Mouse (Mus musculus): ENCODE data around the gene Hus1. TPM values are rescaled to one million over a fixed set of nuclear protein-coding genes. Genes with fewer than 3 reads are reported as not detected.

The Hus1 gene
- total RNA-seq (2021), result 1 to 10 TPM; 7.7 to 8.0 TPM
- long read RNA-seq, experiment 1, full-length matches to known transcripts, result 3 of 6 reads
- long read RNA-seq, experiment 1, partial matches to known transcripts, result 1 of 6 reads
- long read RNA-seq, experiment 1, other reads (novel, unspliced or antisense), result 2 of 6 reads
- long read RNA-seq, experiment 2, full-length matches to known transcripts, result 1 of 6 reads
- long read RNA-seq, experiment 2, partial matches to known transcripts, result 0 of 6 reads
- long read RNA-seq, experiment 2, other reads (novel, unspliced or antisense), result 5 of 6 reads

DNA sequence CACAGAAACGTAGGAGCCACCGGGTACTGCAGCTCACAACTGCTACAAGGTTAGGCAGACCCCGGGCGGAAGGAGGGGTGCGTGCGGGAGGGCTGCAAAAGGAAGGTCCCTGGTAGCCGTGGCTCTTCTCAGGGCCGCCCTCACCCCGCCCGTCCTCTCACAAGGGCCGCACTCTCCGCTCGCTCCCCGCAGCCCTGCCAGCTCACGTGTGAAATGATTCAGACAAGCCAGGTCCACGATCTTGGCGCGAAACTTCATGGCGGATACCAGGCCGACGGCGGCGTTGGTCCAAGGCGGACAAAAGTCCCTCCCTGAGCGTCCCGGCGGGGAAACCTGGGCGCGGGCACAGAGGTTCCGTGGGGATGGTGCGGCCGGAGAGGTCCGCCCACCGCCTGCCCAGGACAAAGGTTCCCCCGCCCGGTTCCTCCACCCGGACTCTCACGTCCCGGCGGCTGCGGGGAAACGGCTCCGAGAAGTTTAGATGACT is at the start of gene Hus1:
Gene Hus1 (minus strand): TSS at position 339 of the 487 bp plus-strand sequence.
- peak; percentile 87 for DNase-seq

DNA sequence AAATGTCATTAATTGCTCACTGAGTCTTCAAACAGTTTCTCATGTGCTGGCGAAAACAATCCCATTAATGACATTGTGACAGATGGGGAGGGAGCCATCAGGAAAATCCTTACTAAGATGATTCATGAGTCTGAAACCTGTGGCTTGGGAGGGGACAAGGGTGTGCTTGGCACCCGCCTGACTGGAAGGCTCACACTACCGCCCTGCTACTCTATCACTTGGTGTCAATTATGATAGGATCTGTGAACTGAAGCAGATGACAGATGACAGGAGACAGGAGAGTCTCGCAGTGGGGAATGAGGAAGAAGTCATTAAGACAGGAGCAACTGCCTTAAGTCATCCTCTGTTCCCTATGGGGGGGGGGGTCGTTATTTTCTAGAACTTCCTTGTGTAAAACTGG is 49.5 kb upstream of the Hus1 start:
- no peak for DNase-seq

DNA sequence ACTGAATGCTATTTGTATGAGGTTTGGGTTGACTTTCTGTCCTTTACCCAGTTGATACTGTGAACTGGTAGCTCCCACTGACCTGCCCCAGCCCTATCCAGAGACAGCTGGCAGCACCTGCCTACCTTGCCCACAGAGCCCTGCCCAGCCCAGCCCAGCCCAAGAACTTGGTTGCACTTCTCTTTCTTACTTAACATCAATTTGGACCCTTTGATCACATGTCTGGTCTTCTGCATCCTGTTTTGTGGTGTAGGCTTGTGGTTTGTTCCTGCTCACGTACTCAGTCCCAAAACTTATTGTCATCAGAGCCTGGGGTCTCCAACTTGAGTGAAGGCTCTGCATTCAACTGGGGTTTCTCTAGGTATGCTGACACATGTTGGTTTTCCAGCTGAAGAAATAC is 49.0 kb upstream of the Hus1 start:
- no peak for DNase-seq

DNA sequence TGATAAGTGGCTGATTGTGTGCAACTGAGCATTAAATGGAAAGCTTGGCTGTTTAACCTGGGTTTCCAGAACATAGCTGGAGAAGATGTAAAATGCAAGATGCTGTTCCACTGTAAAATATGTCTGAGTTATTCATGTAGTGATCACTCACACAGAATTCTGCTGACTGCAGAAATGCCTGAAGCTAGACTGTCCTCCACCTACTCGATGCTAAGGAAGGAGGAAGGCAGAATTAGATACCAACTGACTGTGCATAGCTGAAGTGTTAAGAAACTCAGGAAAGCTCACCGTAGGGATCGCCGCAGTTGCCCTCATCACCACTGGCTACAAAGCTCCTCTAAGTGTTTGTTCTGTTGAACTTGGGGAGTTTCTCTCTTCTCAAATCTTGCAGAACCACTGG is 46.7 kb upstream of the Hus1 start:
- no peak for DNase-seq

DNA sequence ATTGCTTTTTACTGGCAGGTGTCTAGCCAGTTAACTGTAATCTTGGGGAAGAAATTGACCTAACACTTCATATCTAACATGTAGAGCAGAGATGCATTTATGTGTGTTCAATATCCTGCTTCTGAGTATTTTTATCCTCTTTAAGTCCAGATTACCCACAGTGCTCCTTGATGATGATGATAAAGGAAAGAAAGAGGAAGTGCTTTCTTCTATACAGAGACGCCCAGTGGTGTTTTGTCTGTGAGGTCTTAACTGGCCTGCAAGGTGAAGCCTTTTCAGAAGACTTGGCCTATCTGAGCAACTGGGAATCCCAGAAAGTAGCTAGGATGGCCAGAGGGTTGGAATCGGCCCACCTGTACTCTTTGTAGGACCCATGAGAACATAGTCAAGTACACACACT is 45.9 kb upstream of the Hus1 start:
- DNase-seq, result no peak

DNA sequence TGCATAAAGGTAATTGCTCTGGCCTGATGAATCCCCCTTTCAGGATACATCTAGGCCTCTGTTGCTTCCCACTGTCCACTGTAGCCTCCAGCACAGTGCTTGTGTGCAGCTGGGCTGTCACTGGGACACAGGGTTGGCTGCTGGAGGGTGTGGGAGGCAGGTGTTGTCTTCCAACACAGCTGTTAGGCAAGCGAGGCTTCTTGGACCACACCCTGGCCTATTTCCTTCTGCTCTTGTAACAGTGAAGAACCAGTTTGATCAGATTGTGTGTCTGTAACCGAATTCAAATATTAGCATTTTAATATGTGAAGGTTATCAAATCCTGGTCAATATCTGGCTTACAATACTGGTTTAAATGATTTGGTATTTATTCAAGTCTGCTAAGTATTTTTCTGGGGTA is 40.9 kb upstream of the Hus1 start:
- DNase-seq, result no peak

DNA sequence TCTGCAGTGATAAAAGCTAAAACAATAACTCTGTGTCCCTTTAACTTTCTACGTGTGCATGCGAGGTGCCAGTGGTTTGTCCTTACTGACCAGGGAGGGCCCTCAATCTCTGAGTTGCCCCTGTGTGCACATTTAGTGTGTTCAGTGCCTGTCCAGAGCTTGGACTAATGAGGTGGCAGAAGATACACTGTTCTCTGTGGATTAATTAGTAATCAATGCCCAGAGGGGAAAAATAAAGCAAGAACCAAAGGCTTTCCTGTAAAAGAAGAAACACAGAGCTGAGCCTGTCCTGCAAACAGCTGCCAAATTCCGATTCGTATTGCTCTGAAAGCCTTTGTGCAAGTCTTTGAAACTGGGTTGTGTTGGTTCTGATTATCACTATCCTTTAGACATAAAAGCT is 39.2 kb upstream of the Hus1 start:
- no peak for DNase-seq

DNA sequence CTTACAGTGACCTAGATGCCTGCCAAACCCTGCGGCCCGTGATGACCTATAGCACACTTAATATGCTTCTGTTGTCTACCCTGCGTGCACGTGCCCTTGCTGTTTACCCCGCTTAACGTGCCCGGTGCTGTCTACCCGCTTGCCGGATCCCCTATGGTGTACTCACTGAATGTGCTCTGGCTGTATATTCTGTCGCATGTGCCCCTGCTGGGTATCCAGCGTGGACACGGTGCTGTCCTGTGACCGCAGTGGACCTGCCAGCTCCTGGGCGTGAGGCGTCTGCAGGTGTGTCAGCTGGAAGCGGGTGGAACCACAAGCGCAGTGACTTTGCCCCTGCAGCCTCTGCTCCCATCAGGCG is 37.7 kb upstream of the Hus1 start, which contains the start of gene Sun3:
Gene Sun3 (minus strand): TSS at position 289 of the 358 bp plus-strand sequence.
- no peak for DNase-seq

DNA sequence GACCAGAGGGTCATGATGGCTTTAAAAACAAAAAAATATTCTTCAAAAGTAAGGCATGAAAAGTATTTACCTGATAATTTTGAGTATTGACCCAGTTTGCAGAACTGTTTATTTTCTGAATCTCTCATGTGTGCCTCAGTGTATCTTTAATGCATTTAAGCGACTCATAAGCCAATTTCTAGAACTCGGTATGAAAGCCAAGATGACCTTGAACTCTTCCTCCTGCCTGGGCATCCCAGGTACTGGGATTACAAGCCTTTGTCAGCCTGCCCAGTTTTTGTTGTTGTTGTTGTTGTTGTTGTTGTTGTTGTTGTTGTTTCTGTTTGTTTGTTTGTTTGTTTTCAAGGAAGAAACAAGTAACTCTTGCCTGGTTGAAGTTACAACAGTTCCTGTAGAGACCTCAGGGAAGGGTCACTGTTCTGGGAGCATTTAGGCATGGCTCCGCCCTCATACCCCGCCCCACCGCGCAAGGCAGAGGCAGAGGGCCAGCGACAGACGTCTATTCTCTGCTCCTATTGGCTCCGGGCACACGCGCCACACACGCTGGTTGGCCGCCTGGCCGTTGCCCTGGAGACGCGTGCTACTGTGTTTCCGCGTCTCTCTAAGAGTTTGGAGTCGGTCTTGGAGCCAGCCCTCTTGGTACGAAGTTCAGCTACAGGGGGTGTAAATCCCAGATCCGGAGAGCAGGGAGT is 37.2 kb upstream of the Hus1 start, which contains the start of gene Gm11992:
Gene Gm11992 (plus strand): TSS at position 584 of the 692 bp plus-strand sequence.
- peak; percentile 76 for DNase-seq

DNA sequence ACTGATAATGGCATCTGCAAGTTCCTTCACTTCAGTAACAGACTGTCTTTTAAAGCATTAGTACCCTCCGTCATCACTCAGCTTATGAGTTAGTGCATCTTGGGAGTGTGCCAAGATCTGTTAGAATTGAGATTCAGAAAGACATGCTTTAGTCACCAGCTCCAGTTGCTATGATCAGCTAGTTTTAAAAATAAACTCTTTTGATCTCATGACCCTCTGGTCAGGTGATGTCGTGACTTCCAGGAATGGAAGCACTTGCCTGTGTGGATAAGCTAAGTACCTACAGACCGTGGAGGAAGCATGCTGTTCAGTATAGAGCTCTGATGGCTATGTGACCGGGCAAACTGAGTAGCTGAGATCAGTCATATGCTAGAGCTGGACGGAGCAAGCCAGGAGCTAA is 36.1 kb upstream of the Hus1 start:
- no peak for DNase-seq

DNA sequence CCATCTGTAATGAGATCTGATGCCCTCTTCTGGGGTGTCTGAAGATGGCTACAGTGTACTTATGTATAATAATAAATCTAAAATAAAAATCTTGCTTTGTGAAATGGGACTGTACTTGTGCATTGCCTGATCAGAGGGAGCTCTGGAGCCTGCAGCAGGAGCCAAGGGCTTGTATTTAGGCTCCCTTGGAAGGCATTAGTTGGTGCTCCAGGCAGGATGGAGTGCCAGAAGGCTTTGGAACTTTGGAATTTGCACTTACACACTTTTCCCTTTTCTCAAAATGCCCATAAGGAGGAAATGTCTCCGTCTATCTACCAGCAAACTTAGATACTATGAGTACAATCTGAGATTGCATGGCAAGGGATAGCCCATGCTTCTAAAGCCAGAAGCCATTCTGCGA is 35.6 kb upstream of the Hus1 start:
- DNase-seq, result no peak

DNA sequence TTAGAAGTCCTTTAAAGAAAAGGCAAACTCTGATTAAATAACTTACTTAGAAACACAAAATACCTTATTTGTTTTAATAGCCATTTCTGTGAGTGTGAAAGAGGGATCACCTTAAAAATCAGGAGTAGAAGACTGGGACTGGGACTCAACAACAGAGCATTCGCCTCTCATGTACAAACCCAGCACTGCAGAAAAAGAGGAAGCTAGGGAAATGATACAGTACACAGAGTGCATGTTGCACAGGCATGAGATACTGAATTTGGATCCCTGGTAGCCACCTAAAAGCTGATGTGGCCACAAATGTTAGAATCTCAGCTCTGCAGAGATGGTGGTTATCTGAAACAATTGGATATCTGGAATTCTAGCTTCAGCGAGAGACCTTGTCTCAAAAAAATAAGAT is 20.5 kb upstream of the Hus1 start:
- DNase-seq, result no peak

DNA sequence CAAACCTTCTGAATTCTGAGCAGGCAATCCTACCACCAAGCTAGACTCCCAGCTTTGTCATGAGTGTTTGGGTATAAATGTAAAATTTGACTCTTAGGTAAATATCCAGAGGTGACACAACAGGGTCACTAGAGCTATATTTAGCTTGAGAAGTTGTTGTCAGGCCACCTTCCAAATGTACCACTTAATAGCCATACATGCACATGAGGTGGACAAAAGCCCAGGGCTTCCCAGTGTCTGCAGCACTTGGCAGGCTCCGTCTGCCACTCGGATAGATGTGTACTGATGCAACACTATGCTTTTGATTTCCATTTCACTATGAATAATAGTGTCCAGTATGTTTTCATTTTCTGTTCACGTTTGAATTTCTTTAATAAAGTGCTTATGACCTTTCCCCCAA is 14.2 kb upstream of the Hus1 start:
- no peak for DNase-seq

DNA sequence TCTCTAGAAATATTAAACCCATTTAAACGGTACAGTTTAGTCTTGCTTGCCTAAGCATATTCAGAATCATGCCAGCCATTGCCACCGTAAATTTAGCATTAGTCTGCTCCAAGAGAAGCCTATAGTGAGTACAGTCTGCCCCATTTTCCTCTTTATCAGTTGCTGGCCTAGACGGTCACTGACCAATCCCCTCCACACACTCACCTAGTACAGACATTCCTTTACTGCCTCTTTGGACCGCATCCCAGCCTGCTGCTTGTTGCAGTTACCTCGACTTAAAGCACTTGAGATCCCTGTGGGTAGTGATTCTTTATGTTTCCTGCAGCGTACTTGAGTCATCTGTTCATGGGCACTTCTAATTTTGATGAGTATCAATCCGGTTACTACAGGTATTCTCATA is 13.8 kb upstream of the Hus1 start:
- no peak for DNase-seq

DNA sequence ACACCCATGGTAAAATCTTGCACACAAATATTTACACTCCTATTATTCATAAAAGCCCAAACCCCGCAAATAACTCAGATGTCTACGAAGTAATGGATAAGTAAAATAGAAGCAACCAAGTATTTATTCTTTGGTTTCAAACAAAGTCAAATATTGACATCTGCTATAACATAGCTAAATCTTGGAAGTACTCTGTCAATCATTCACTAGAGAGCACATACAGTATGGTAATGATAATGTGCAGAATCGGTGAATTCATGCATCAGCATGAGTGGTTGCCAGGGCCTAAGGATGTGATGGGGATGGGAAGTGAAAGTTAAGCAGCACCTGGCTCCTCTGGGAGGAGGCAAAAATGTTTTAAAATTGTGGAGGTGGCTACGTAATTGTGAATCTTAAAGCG is 9.2 kb upstream of the Hus1 start:
- no peak for DNase-seq

DNA sequence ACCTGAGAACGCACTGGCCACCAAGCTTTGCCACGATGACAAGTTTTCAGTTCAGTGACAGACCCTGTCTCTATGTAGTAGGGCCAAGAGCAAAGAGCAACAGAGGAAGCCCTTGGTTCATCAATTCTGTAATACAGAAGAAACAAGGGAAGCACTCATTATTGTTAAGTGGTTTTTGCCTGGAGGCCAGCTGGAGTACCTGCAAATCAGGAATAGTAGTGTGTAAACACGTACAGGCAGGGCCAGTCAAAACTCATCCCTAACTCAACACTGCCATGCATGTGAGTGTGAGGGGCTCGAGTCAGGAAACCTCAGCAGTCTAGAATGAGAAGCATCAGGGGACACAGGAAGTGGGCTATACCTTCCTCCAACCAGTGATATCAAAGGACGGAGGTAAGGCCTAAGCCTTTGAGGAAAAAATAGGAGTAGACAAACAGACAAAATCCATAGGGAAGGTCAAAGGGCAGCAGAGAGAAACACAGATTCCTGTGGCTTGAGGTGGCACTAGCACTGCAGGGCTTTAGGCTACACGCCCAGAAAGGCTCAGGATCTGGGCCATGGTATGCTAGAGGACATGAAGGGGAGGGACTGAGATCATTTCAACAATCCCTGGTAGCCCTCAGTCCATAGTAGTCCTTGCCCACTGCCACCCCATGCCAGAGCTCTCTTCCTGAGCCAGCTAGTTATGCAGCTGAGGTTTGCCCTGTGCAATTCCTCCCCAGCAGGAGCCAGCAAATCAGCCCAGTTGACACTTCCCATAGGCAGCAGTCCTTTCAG is 7.7 kb upstream of the Hus1 start:
- DNase-seq, result peak; percentile 4

DNA sequence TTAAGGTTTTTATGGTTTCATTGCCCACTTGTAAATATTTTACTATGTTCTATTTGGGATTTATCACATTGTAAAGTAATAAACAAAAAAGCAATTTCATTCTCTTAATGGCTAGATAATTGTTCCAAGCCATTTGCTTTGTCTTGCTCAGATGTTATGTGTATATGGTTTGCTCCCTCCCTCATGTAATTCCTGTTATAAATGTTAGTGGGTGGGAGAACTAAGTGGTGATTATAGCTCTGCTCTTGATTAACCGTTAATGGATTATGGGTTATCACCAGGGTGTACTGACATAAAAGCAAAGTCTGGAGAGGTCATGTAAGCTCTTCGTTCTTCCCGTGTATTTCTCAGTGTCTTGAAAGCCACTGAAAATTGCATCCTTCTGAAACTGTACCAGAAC is 3.7 kb upstream of the Hus1 start:
- DNase-seq, result no peak

DNA sequence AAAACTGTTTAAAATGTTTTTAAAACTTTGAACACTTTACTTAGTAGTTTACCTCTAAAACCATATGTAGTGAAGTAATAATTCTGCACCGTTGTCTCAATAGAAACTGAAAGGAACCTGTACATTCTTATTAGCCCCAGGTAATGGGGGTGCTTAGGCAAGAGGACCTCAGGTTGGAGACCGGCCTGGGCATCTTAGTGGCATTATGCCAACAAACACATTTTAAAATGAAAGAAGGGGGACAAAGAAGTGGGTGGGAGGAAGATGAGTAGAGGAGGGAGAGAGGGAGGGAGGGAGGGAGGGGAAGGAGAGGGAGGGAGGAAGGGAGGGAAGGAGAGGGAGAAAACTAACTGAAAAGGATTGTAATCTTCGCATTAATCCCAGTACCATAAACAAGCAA is 357 bp upstream of the Hus1 start:
- DNase-seq, result no peak

DNA sequence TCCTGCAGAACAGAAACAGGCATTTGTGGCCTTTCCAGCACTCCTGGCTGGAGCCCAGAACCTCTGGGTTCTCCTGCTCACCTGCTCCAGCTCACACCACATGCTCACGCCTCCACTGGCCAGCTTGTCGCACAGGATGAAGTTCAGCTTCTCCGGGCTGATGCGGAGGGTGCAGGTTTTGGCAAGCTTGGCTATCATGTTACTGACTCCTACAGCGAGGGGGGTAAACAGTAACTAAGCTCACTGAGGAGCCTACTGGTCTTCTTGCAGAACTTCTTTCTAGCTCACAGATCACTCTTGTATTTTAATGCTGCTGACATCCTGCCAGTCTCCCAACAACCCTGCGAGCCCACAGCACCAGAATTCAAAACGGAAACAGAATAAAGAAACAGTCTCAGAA is 575 bp downstream of the Hus1 start:
- peak; percentile 31 for DNase-seq

DNA sequence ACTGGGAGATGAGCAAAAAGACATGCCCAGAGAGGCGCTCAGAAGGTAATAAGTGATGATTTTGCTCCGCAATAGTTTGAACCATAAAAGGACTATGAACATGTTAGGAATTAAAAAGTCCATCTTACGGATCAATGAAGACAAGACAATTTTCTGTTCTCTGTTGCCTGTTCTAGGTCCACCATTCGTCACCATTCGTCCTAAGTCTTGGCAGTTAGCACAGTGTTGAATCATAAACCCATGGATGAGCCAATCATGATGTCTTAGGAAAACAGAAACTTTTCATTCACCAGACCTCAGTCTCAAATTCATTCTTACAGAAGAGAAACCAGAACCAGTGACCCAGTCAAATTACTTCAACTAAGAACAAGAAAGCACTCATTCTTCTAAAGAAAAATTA is 2.2 kb downstream of the Hus1 start:
- no peak for DNase-seq

DNA sequence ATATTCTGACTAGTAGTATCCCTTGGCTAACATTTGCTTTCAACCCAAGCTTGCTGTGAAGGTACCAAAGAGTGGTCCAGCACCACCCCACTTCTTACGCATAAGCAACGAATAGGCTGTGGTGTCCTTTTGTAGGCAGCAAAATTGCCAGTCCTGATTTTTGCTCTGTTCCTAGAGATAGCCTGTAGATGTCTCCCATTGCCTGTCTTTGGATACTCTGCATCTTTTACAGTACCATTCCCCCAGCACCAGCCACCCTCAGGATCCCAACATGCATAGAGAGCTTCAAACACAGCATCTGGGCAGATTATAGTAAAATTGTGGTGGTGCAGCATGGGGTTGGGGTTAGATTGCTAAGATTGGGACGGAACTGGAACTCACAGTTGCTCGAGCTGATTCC is 22.9 kb downstream of the Hus1 start:
- no peak for DNase-seq

DNA sequence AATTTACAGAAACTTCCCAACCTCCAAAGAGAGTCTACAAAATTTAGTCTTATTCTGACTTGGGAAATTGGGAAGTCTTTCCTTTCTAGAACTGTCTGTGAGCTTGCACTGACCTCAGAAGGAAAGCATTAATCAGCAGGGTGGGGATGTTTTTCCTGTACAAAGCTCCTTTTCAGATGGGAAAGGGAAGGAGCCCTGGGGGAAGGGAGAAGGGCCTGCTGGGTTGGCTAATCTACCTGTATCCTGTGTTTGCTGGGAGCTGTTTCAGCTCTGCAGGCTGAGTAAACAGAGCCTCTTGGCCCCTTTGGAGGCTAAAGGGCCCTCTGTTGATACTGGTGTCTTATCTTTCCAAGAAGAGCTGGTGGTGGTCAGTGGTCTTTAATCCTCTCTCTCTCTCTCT is 24.9 kb downstream of the Hus1 start:
- no peak for DNase-seq

DNA sequence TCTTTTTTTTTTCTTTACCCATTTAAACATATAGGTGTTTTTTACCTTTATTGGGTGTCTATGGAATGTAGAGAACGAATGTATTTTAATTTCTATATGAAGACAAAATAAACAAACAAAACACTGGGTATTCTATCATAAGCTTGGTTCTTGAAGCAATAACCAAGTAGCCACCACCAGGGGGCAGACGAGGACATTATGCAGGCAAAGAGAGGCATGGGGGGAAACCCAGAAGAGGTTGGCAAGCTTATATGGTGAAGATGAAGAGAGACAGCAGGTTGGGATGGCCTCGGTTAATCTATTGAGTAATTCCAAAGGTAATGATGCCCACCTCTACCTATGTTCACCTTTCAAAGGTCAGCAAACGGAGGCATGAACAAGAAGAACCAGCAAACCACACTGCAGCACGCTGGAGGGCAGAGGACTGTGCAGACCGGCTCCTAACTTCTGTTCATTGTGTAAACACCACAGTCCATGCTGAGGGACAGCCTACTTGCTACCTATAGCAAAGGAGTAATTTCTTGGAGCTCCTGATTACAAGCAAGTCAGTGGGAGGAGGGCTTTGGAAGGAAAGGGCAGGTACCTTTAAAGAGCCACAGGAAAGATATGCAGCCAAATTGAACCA is 27.6 kb downstream of the Hus1 start:
- DNase-seq, result peak; percentile 83

Measured in gastrocnemius, postnatal 10 days (tissue).